ENCODE assay signal across 26 mouse cellular contexts in genomic region chr15:69552062-69552628, GRCm38 (mm10).
DNase-seq lines count a peak whose midpoint lies in the region; ATAC-seq and TF ChIP-seq lines count a peak whose summit lies in the region.
"Had no signal": no experiment of that assay in that cellular context is flagged by ENCODE, and none has a peak within 500 bp of the region (broad histone marks: within the 10 kb centered on the region; RNA-seq: fewer than 3 reads in every experiment).

No protein-coding gene starts in this region.

- no peak for TF ChIP-seq CTCF in midbrain, postnatal 0 days (IDR thresholded peaks at IDR 0.05)

- 87% methylated on average over 5 of the region's 5 CpGs for WGBS in forebrain, embryonic 10.5 days
- 72% methylated on average over 5 of the region's 5 CpGs for WGBS in forebrain, embryonic 13.5 days
- WGBS in kidney, embryonic 16.5 days: 50% methylated on average over 5 of the region's 5 CpGs
- WGBS in midbrain, embryonic 11.5 days: 83% methylated on average over 5 of the region's 5 CpGs
- 75% methylated on average over 5 of the region's 5 CpGs for WGBS in midbrain, postnatal 0 days
- WGBS in intestine, embryonic 15.5 days: 88% methylated on average over 5 of the region's 5 CpGs

- H3K4me2 ChIP-seq in forebrain, embryonic 13.5 days: no peak overlapping the region
- no peak overlapping the region for H3K4me2 ChIP-seq in kidney, embryonic 16.5 days (replicated peaks; ENCODE audit: low read depth, low read length)
- no peak overlapping the region for H3K4me2 ChIP-seq in midbrain, embryonic 11.5 days
- no peak overlapping the region for H3K4me2 ChIP-seq in midbrain, postnatal 0 days (ENCODE audit: low read depth, low read length, poor library complexity, severe bottlenecking)
- no peak overlapping the region for H3K4me2 ChIP-seq in intestine, embryonic 15.5 days (replicated peaks)
- H3K4me2 ChIP-seq: embryonic facial prominence, embryonic 12.5 days; heart, embryonic 15.5 days; liver, embryonic 12.5 days; midbrain, embryonic 15.5 days had no signal

- no peak overlapping the region for H3K4me3 ChIP-seq in forebrain, embryonic 10.5 days
- no peak overlapping the region for H3K4me3 ChIP-seq in forebrain, embryonic 13.5 days
- no peak overlapping the region for H3K4me3 ChIP-seq in kidney, embryonic 16.5 days (ENCODE audit: low read length)
- no peak overlapping the region for H3K4me3 ChIP-seq in midbrain, embryonic 11.5 days (ENCODE audit: low read depth, low read length)
- H3K4me3 ChIP-seq in midbrain, postnatal 0 days (ENCODE audit: low read depth, low read length): no peak overlapping the region
- no peak overlapping the region for H3K4me3 ChIP-seq in intestine, embryonic 15.5 days (replicated peaks)
- H3K4me3 ChIP-seq: embryonic facial prominence, embryonic 12.5 days; heart, embryonic 10.5 days; heart, embryonic 15.5 days; left cerebral cortex, adult 2 months; liver, embryonic 12.5 days; megakaryocyte, embryonic 14.5 days; midbrain, embryonic 15.5 days had no signal

- H3K27me3 ChIP-seq in forebrain, embryonic 10.5 days (ENCODE audit: poor library complexity, severe bottlenecking): no peaks in the 10 kb centered on the region
- no peaks in the 10 kb centered on the region for H3K27me3 ChIP-seq in forebrain, embryonic 13.5 days
- no peaks in the 10 kb centered on the region for H3K27me3 ChIP-seq in kidney, embryonic 16.5 days (ENCODE audit: insufficient read depth, low read length)
- H3K27me3 ChIP-seq in midbrain, embryonic 11.5 days (ENCODE audit: control insufficient read depth, insufficient read depth, low read length): no peaks in the 10 kb centered on the region
- H3K27me3 ChIP-seq in midbrain, postnatal 0 days (ENCODE audit: insufficient read depth, low read length): no peaks in the 10 kb centered on the region
- no peaks in the 10 kb centered on the region for H3K27me3 ChIP-seq in intestine, embryonic 15.5 days (replicated peaks)
- H3K27me3 ChIP-seq: embryonic facial prominence, embryonic 12.5 days; heart, embryonic 15.5 days; liver, embryonic 12.5 days; megakaryocyte, embryonic 14.5 days; midbrain, embryonic 15.5 days had no signal

- no peak for ATAC-seq in forebrain, embryonic 13.5 days
- peak; percentile 42; the same call in 1 of the 2 replicates for ATAC-seq in kidney, embryonic 16.5 days (ENCODE audit: low FRiP score, low TSS enrichment)
- ATAC-seq in midbrain, embryonic 11.5 days (ENCODE audit: low FRiP score): no peak
- ATAC-seq in midbrain, postnatal 0 days (ENCODE audit: low FRiP score): no peak
- ATAC-seq in intestine, embryonic 15.5 days: no peak
- ATAC-seq: intestine, postnatal 0 days; liver, embryonic 12.5 days; liver, postnatal 0 days; lung, postnatal 0 days; midbrain, embryonic 15.5 days had no signal

- no peak for DNase-seq in forebrain, embryonic 10.5 days (ENCODE audit: extremely low spot score, low spot score)
- no peak for DNase-seq in kidney, adult 18-20 months
- peak; percentile 85 for DNase-seq in midbrain, embryonic 11.5 days (ENCODE audit: low spot score, missing footprints)
- DNase-seq in midbrain, postnatal 0 days (ENCODE audit: low spot score): no peak
- peak; percentile 53 for DNase-seq in retina, postnatal 1 day
- DNase-seq: adrenal gland, adult 8-10 months; cerebellum, adult 9-10 months; cerebellum, postnatal 36 days; gastrocnemius, postnatal 14 days; liver, postnatal 0 days; lung, postnatal 4 days; thymus, adult 2 months; thymus, postnatal 36 days had no signal

- H3K36me3 ChIP-seq in forebrain, embryonic 10.5 days (replicated peaks): no peaks in the 10 kb centered on the region
- no peaks in the 10 kb centered on the region for H3K36me3 ChIP-seq in forebrain, embryonic 13.5 days (ENCODE audit: poor library complexity, severe bottlenecking)
- H3K36me3 ChIP-seq in kidney, embryonic 16.5 days (ENCODE audit: insufficient read depth, low read length): no peaks in the 10 kb centered on the region
- H3K36me3 ChIP-seq in midbrain, embryonic 11.5 days (ENCODE audit: control insufficient read depth, insufficient read depth, low read length): no peaks in the 10 kb centered on the region
- no peaks in the 10 kb centered on the region for H3K36me3 ChIP-seq in midbrain, postnatal 0 days (ENCODE audit: insufficient read depth, low read length)
- H3K36me3 ChIP-seq in intestine, embryonic 15.5 days: no peaks in the 10 kb centered on the region
- H3K36me3 ChIP-seq: embryonic facial prominence, embryonic 12.5 days; G1E; heart, embryonic 10.5 days; heart, embryonic 15.5 days; liver, embryonic 12.5 days; midbrain, embryonic 15.5 days had no signal

- 0 out of 2 replicates have a peak overlapping the region, but pooled peaks have one; percentile 11 for H3K27ac ChIP-seq in forebrain, embryonic 10.5 days
- no peak overlapping the region for H3K27ac ChIP-seq in forebrain, embryonic 13.5 days
- no peak overlapping the region; the same call in 1 of the 2 replicates for H3K27ac ChIP-seq in kidney, embryonic 16.5 days (ENCODE audit: low read length)
- no peak overlapping the region for H3K27ac ChIP-seq in midbrain, embryonic 11.5 days (ENCODE audit: low read depth, low read length)
- H3K27ac ChIP-seq in midbrain, postnatal 0 days (ENCODE audit: low read depth, low read length): no peak overlapping the region
- H3K27ac ChIP-seq in intestine, embryonic 15.5 days: no peak overlapping the region
- H3K27ac ChIP-seq: embryonic facial prominence, embryonic 12.5 days; heart, embryonic 10.5 days; heart, embryonic 15.5 days; left cerebral cortex, adult 2 months; liver, embryonic 12.5 days; midbrain, embryonic 15.5 days had no signal

- H3K9me3 ChIP-seq in forebrain, embryonic 10.5 days: no peaks in the 10 kb centered on the region
- no peaks in the 10 kb centered on the region for H3K9me3 ChIP-seq in forebrain, embryonic 13.5 days (replicated peaks)
- H3K9me3 ChIP-seq in kidney, embryonic 16.5 days (ENCODE audit: low read length): no peaks in the 10 kb centered on the region
- no peaks in the 10 kb centered on the region for H3K9me3 ChIP-seq in midbrain, embryonic 11.5 days (ENCODE audit: control insufficient read depth, low read length)
- H3K9me3 ChIP-seq in midbrain, postnatal 0 days (ENCODE audit: low read length): no peaks in the 10 kb centered on the region
- H3K9me3 ChIP-seq in intestine, embryonic 15.5 days: no peaks in the 10 kb centered on the region
- H3K9me3 ChIP-seq: embryonic facial prominence, embryonic 12.5 days; G1E; heart, embryonic 10.5 days; heart, embryonic 15.5 days; liver, embryonic 12.5 days; megakaryocyte, embryonic 14.5 days; midbrain, embryonic 15.5 days had no signal

- H3K9ac ChIP-seq in forebrain, embryonic 13.5 days: no peak overlapping the region
- no peak overlapping the region for H3K9ac ChIP-seq in kidney, embryonic 16.5 days (replicated peaks; ENCODE audit: low read length)
- no peak overlapping the region for H3K9ac ChIP-seq in midbrain, embryonic 11.5 days (ENCODE audit: low read length)
- no peak overlapping the region for H3K9ac ChIP-seq in midbrain, postnatal 0 days (replicated peaks; ENCODE audit: low read length, poor library complexity, severe bottlenecking)
- H3K9ac ChIP-seq in intestine, embryonic 15.5 days: no peak overlapping the region
- H3K9ac ChIP-seq: embryonic facial prominence, embryonic 12.5 days; heart, embryonic 15.5 days; liver, embryonic 12.5 days; liver, postnatal 0 days; midbrain, embryonic 15.5 days had no signal

- peaks cover 18% of the 10 kb centered on the region for H3K4me1 ChIP-seq in forebrain, embryonic 10.5 days
- peaks cover 4% of the 10 kb centered on the region; the same call in 1 of the 2 replicates for H3K4me1 ChIP-seq in forebrain, embryonic 13.5 days
- peaks cover 6% of the 10 kb centered on the region for H3K4me1 ChIP-seq in kidney, embryonic 16.5 days (ENCODE audit: insufficient read depth, low read length)
- no peaks in the 10 kb centered on the region for H3K4me1 ChIP-seq in midbrain, embryonic 11.5 days (ENCODE audit: control insufficient read depth, insufficient read depth, low read length)
- H3K4me1 ChIP-seq in midbrain, postnatal 0 days (ENCODE audit: insufficient read depth, low read length): no peaks in the 10 kb centered on the region
- H3K4me1 ChIP-seq in intestine, embryonic 15.5 days (replicated peaks): no peaks in the 10 kb centered on the region
- H3K4me1 ChIP-seq: embryonic facial prominence, embryonic 12.5 days; heart, embryonic 10.5 days; heart, embryonic 15.5 days; liver, embryonic 12.5 days; megakaryocyte, embryonic 14.5 days had no signal

Comparison
In these comparisons a context has a peak if more than half of its experiments do, and no peak if none do; other contexts are left out.
1. DNase-seq: peak in midbrain, embryonic 11.5 days (single experiment) and retina, postnatal 1 day (single experiment); none in forebrain, embryonic 10.5 days (single experiment), kidney, adult 18-20 months (single experiment) and midbrain, postnatal 0 days (single experiment).